Mouse (Mus musculus) gastrocnemius, postnatal 14 days (tissue): ENCODE results near the gene Cryaa. TPM values are rescaled to one million over a fixed set of nuclear protein-coding genes. Genes with fewer than 3 reads are reported as not detected.
"Not testable (repeated sequence)": the region's sequence is repeated elsewhere in the genome, so short reads cannot be mapped to it uniquely, and the experiment has no call there.

Experiments
- DNase-seq: peaks from one replicate; pipeline ENCODE4 v3.0.0; 2021; ENCODE audit warnings: mixed read lengths
- intact Hi-C: fragments of 180-260 bp; cut with DNase I; formaldehyde crosslinking; loops from one replicate; pipeline ENCODE4 v1.15.1; 2025; ENCODE audit warnings: low total_unique reads
- total RNA-seq, 2 experiments: library from RNA; stranded (reverse); gene quantifications; 2 replicates each; pipeline ENCODE4 v1.2.3; 2021

Gene Cryaa
- total RNA-seq, 2 experiments from 2014 or later = not detected

DNA sequence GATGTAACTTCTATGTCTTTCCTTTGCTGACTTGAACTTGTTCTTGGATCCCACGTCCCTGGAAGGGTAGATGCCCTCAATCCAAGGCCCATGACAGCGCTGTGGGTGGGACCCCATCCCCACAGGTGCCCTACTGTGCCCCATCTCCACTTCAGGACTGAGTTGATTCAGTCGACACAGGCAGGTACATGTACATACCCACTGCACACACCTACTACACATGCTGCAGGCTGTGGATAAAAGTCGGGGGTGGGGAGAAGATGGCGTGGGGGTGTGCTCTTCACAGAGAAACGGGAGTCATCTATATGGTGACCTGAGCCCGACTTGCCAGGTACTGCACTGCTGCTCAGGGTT lies 16.4 kb downstream of the Cryaa start:
- DNase-seq = no peak
- intact Hi-C loops = no loop called here

- intact Hi-C loops = no loop called here
- DNase-seq = no peak
Measured at GRCm38 (mm10) chr17:31694949-31695348, 17.3 kb downstream of the Cryaa start.

- DNase-seq, intact Hi-C loops: not testable (repeated sequence)
Measured at GRCm38 (mm10) chr17:31695356-31695755, 17.7 kb downstream of the Cryaa start.

GRCm38 (mm10) chr17:31698347-31698746 lies 20.7 kb downstream of the Cryaa start:
- intact Hi-C loops = no loop called here
- DNase-seq = no peak

- DNase-seq = peak; percentile 78
- intact Hi-C loops = no loop called here
Measured at GRCm38 (mm10) chr17:31703276-31703980, 25.8 kb downstream of the Cryaa start.

- intact Hi-C loops = no loop called here
- peak; percentile 71 for DNase-seq
Measured at GRCm38 (mm10) chr17:31705271-31706020, 27.8 kb downstream of the Cryaa start.

DNA sequence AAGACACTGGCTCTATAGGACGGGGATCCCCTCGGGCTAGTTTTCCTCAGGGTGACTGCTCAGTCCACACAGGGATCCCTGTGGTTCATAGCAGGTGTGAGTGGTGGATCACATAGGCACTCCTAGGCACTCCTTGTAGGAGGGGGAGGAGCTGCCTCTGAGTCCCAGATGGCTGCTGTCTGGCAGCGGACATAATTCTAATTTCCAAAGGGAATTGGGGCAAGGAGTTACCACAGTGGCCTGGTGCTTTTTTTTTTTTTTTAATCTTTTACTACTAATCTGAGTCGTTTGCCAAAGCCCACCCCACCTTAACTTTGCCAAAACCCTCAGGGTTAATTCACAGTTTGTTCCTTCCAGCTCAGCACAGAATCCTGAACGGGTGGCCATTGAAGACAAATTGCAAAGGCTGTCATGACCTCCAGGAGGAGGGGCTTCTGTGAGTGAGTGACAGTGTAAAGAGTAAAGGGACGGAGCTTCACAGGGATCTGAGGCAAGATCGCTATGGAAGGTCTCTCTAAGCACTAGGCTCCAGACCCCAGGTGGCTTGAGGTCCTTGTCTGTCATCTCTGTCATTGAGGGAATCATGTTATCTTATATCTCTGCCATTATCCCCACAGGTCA lies 31.6 kb downstream of the Cryaa start:
- no peak for DNase-seq
- intact Hi-C loops = no loop called here

- no peak for DNase-seq
- intact Hi-C loops = no loop called here
Measured at GRCm38 (mm10) chr17:31710455-31710854, 32.8 kb downstream of the Cryaa start.

DNA sequence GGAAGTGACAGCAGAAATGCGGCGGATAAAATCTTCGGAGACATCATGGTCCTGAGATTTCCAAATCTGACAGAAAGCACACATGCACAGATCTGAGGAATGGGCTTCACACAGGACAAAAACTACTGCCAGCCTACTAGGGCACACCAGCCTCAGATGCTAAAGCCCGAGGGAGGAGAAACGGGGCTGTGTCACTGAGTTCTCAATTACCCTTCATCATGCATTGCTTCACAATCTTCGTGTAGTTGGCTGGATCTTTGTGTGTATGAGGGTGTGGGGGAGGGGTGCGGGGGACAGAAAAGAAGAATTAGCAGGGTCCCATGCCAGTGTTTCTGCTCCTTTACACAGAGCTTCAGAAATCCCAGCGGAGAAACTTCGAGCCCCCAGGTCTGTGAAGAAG lies 36.1 kb downstream of the Cryaa start:
- DNase-seq = no peak
- intact Hi-C loops = no loop called here

- no peak for DNase-seq
- intact Hi-C loops = no loop called here
Measured at GRCm38 (mm10) chr17:31714125-31714524, 36.5 kb downstream of the Cryaa start.

DNA sequence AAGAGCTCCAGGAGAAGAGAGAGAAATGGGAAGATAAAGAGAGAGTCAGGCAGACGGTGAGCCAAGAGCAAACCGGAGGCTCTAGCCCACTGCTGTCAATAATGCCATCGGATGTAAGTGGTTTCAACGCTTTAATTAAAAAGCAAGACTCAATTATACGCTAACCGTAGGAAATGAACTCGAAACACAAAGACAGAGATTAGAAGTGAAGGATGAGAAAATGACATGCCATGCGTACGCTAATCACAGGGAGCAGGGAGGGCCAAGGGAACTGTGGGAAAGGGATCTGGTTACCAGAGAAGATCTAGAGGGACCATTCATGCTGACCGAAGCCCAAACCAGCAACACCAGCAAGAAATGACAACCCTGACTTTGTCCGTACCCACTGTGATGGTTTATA lies 37.4 kb downstream of the Cryaa start:
- no peak for DNase-seq
- intact Hi-C loops = no loop called here

GRCm38 (mm10) chr17:31721637-31722036 lies 44.0 kb downstream of the Cryaa start:
- intact Hi-C loops = no loop called here
- DNase-seq = no peak

DNA sequence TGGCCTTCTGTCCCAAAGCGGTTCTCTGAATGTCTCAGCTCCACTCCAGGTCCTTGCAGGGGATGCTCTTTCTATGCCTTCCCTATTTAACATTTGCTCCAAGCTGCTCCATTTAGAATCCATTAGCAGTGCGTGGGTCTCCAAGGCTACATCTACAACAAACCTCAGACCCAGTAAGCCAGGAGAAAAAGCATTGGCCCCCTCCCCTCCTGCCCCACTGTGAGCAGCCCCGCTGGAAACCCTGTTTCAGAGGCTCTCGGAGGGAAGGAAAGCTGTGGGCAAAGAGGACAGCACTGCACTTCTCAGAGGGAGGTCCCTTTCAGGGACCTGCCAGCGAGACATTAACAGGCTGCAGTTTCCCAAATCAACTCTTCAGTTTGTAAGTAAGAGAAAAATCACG lies 47.8 kb downstream of the Cryaa start:
- intact Hi-C loops = no loop called here
- DNase-seq = no peak

DNA sequence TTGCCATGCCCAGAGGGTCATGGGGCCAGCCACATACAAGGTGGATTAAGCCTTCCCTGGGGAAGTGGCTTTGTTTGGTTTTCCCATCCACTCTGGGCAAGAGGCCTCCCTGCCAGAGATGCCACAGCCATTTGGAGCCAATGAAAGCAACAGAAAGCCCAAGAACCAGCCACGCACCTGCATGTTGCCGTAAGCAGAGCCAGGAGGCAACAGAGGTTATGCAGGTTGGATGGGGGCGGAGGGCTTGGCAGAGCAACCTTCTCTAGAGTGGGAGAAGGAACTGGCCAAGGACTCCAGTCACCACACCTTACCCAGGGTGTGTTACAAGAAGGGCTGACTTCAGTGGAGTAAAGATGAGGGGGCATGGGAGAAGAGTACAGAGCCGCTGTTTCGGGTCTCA lies 48.6 kb downstream of the Cryaa start:
- no peak for DNase-seq
- intact Hi-C loops = no loop called here

GRCm38 (mm10) chr17:31727230-31727629 lies 49.6 kb downstream of the Cryaa start:
- intact Hi-C loops = no loop called here
- DNase-seq = no peak

DNA sequence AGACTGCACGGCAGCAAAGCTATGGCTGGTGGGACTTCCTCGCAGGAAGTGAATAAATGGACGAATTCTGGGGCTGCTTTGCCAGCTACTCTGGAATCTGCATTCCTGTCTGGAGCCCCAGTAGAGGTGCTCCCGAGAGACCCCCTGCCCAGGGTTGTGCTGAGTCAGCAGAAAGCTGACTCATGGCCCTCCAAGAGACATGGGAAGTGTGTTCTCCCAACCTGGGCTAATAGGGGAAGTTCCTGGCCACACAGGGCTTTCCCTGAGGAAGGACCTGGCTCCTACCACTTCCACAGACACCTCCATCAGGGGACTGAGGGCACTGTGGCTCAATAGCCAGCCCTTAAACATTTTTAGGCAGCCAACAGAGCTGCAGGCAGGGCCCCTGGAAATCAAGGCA lies 50.4 kb downstream of the Cryaa start:
- intact Hi-C loops = no loop called here
- DNase-seq = no peak

DNA sequence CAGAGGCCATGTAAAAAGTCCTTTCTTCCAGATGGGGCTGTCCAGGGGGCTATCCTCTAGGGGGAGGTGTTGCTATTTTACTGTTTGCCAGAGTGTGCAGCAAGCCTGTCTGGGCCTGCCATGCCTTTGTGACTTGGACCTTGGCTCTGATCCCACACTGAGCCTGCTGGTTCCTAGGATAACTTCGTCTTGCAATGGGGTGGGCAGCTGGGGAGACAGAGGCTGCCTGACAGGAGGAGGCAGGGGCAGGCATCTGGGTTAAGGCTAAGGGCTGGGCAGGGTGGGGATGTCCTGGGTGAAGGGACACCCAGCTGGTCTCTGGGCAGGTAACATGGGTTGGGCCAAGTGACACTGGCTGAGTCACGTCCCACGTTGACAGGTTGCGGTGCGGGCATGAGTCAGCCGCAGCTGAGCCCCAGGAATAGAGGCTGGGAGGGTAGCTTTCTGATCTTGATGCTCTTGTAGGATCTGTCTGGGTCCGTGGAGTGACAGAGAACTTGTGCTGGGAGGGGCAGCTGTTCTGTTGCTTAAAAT lies 51.4 kb downstream of the Cryaa start:
- DNase-seq = peak; percentile 46
- intact Hi-C loops = no loop called here

DNA sequence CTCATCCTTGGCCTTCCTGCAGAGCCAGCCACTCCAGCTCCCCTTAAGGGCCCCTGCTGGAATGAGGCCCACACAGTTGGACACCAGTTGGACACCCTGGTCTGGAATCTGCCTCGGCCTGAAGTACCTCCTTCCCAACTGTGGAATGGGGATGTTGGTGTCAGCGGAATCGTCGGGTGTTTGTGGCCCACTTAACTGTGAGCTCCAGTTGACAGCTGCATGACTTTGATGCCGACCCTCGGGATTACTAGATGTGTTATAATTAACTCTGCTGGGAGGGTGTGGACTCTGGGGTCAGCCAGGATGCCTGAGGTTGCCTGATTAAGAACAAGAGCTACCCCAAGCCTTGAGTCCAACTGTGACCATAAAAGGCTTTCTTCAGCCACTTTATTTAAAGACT lies 53.4 kb downstream of the Cryaa start:
- intact Hi-C loops = no loop called here
- DNase-seq = peak; percentile 77
